Mouse (Mus musculus): ENCODE measurements around the gene Armc9. TPM values are rescaled to one million over a fixed set of nuclear protein-coding genes. Genes with fewer than 3 reads are reported as not detected.

The Armc9 gene
- total RNA-seq, 2 experiments from 2014 or later: 2.0 to 2.1 TPM

DNA sequence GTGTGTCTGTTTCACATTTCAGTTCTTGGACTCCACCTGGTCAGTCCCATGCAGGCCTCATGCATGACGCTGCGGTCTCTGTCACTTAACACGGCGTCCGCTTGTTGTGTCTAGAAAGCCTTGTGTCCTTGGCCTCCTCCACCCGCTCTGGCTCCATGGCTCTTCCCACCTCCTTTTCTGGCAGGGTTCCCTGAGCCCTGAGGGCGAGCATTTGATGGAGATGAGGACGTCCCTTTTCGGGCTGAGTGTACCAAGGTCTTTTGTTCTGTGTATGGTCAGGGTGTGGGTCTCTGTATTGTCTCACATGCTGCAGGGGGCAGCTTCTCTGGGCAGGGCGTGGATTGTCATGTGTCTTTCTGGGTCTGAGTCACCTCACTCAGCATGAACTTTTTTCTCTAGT is 81.9 kb downstream of the Armc9 start:
- no peak for DNase-seq
- no peak overlapping the region for H3K4me3 ChIP-seq
- H3K27ac ChIP-seq: no peak overlapping the region
- intact Hi-C loops (cut with DNase I): no loop called here
- TF ChIP-seq CTCF (IDR thresholded peaks at IDR 0.05): no peak

DNA sequence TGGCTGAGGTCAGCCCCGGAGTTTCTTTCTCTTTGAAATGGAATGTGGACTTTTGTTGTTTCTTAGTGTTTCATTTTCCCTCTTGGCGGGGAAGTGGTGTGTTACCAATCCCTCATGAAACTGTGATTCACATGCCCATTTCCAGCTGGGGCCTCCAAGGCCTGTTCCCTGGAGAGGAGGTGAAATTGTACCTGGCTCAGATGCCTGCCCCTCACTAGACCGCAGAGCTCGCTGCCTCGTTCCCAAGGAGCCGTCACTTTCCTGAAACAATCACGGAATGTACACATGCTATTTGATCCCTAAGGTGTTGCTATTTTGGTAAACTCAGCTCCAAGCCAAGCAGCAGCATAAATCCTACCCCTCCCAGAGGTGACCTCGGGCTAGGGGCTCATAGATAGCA is 84.4 kb downstream of the Armc9 start:
- no peak overlapping the region for H3K27ac ChIP-seq
- no peak for DNase-seq
- TF ChIP-seq CTCF (IDR thresholded peaks at IDR 0.05): no peak
- intact Hi-C loops (cut with DNase I): no loop called here
- H3K4me3 ChIP-seq: no peak overlapping the region

DNA sequence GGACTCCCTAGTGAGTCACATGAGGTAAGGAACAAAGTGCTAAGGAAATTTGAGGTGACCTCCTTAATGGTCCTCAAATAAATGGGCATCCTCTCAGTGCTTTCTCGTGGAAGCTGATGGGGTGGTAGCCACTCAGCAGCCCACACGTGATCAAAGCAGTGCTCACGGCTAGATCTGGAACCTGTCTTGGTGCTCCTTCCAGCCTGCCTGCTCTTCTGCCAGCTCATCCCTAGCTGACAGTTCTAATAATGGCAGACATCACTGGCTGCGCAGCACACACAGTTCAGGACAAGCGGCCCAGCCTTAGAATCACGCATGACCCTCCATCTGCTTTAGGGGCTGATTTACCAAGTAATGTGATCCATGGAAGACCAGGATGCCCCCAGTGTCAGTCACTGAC is 85.3 kb downstream of the Armc9 start:
- no peak for DNase-seq
- intact Hi-C loops (cut with DNase I): no loop called here

DNA sequence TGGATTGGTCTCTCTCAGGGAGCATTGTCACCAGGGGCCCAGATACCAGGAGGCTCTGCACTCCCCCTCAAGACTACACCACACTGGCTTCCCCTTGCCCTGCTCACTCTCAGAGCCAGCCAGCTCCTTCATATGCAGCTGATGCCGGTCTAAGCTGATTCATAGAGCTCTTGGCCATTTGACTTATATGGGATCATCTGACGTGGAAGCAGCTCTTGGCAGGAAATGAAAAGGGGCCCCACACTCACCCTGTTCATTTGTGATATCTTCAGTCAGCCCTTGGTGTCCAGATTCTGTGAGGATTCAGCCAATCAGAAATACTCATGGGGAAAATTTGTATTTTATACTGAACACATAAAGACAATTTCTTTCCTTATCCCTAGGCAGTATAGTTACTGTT is 86.4 kb downstream of the Armc9 start:
- intact Hi-C loops (cut with DNase I): no loop called here
- no peak for DNase-seq
- no peak overlapping the region for H3K4me3 ChIP-seq
- TF ChIP-seq CTCF (IDR thresholded peaks at IDR 0.05): no peak
- H3K27ac ChIP-seq: no peak overlapping the region

More for the DNA sequence above, 85.3 kb downstream of the Armc9 start:
- Histone ChIP-seq H3K27ac (no peak overlapping the region), H3K4me3 (no peak overlapping the region)
- TF ChIP-seq CTCF (IDR thresholded peaks at IDR 0.05): no peak

DNA sequence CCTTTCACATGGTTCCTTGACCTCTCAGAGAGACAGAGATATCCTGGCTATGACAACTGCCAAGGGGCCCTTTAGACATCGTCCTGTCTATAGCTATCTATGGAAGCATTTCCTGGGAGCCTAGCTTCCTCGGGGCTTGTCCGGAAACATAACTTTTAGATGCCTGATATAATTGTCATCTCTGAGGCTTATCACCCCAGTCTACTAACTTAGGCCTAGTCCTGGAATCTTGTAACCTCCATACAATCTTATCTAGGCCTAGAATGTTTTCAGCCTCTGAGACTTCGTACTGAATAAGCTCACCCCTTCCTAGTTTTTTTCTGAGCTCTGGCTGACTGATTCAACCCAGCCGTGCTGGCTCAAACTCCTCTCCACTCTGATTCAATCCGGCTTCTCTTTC is 88.9 kb downstream of the Armc9 start:
- Histone ChIP-seq H3K4me3 (no peak overlapping the region), H3K27ac (no peak overlapping the region)
- DNase-seq: no peak
- TF ChIP-seq CTCF (IDR thresholded peaks at IDR 0.05): no peak
- intact Hi-C loops (cut with DNase I): no loop called here

DNA sequence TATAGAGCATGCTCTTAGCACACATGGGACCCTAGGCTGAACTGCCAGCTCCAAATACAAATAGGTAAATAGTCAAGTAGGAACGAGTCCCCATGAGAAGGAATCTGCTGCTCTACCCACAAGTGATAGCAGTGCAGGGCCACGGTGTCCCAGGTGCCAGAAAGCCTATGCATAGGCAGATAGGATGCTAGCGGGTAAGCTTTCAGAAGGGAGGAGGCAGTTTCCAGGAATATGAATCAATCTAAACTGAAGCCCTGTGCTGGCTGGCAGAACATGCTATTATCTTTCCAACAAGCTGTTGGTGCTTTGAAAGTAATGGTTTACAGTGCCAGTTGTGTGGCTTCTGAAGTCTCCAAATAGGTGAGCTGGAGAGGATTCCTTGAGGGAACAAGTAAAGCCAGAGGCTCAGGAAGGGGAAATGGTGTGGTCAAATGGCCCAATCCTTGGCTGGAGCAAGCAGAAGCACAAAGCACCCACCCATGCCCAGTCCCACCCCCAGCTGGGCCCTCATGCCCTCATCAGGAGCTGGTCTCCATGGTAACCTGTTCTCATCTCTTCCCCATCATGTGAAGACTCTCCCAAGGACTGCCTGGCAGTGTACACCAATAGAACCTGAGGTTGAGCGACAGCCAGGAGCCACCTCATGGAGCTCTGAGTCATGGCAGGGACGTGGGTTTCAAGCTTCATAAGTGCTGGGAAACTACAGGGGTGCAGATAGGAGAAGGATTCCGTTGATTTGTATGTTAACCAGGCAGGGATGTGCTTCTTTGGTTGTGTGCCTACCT is 90.9 kb downstream of the Armc9 start:
- Histone ChIP-seq H3K4me3 (no peak overlapping the region), H3K27ac (no peak overlapping the region)
- DNase-seq: no peak
- no peak for TF ChIP-seq CTCF (IDR thresholded peaks at IDR 0.05)
- intact Hi-C loops (cut with DNase I): no loop called here

DNA sequence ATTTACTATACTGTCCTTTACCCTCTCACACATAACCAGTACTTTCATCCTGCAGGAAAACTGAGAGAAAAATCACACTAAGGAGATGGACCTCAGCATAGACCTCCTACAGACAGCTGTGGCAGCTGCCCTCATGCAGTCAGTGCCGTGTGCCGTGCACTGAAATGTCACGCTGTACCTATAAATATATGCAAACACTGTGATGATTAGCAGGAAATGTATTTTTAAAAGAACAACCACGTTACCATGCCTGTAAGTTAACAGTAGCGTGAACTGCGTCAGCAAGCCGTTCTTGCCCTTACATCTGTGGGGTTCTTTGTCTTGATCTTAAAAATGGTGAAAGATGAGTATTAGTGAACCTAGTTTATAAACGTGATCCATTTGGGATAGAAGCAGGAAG is 98.8 kb downstream of the Armc9 start:
- TF ChIP-seq CTCF (IDR thresholded peaks at IDR 0.05): no peak
- Histone ChIP-seq H3K27ac (no peak overlapping the region), H3K4me3 (no peak overlapping the region)
- intact Hi-C loops (cut with DNase I): no loop called here
- DNase-seq: no peak

DNA sequence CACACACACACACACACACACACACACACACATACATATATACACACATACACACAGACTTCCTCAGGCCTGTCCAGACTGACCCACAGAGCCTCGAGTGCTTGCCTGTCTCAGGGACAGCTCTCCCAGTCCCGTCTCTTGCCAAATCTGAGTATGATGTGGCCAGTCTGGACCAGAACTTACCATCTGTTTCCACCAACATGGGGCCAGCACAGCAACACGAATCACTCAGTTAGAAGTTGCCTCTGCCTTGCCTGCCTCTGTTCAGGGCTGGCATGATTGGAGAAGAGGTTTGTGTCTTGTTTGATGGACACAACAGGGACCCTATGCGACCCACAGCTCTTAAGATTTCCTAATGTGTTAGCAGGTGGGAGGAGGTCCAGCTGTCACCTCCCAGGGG is 101.7 kb downstream of the Armc9 start:
- Histone ChIP-seq H3K27ac (no peak overlapping the region), H3K4me3 (no peak overlapping the region)
- TF ChIP-seq CTCF (IDR thresholded peaks at IDR 0.05): no peak
- no peak for DNase-seq
- intact Hi-C loops (cut with DNase I): no loop called here

DNA sequence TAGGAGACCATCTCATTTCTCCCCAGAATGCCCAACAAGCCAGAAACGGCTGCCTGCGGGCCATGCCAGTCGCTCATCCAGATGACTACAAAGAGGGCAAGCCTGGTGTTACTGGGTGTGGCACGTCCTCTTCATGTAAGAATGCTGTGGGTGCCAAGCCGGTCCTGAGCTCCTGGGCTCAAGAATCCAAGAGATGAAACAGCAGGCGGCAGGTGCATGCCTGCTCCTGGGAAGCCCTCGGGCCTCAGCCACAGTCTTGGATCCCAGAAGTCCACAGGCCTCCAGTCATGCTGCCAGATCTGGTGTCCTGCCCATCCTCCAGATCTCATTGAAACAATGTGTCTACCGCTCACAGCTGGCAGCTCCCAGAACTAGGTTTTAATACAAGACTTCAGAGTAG is 102.6 kb downstream of the Armc9 start:
- intact Hi-C loops (cut with DNase I): no loop called here

DNA sequence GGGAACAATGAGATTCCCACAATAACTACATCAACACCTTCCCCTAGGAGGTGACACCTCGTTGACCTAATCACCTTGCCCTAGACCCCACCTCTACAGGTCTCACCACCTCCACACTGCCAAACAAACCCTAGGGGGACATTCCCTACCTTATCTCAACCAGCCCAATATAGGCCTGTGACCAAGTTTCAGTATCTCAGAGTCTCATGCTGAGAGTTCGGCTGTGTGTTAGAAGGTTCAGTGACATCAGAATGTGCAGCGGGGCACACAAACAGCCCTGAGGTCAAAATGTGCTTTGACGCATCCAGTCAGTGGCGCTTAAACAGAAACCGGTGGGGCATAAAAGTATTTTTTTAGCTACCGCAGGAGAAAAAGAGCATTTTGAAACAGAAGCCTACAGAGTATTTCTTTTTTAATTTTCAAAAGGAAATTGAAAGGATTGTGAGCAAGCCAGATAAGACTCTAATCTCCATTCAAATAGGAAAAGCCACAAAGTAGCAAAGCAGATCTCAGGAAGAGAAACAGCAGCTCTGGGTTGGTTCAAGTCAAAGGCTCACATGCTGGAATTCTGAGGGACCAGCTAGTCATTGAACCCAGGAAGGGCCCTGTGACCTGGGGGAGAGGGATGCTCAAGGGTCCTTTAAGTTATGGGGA is 103.7 kb downstream of the Armc9 start:
- no peak for DNase-seq
- intact Hi-C loops (cut with DNase I): no loop called here
- Histone ChIP-seq H3K4me3 (no peak overlapping the region), H3K27ac (no peak overlapping the region)
- no peak for TF ChIP-seq CTCF (IDR thresholded peaks at IDR 0.05)

More for the DNA sequence above, 102.6 kb downstream of the Armc9 start:
- no peak overlapping the region for H3K27ac ChIP-seq
- TF ChIP-seq CTCF (IDR thresholded peaks at IDR 0.05): no peak
- no peak for DNase-seq
- no peak overlapping the region for H3K4me3 ChIP-seq

DNA sequence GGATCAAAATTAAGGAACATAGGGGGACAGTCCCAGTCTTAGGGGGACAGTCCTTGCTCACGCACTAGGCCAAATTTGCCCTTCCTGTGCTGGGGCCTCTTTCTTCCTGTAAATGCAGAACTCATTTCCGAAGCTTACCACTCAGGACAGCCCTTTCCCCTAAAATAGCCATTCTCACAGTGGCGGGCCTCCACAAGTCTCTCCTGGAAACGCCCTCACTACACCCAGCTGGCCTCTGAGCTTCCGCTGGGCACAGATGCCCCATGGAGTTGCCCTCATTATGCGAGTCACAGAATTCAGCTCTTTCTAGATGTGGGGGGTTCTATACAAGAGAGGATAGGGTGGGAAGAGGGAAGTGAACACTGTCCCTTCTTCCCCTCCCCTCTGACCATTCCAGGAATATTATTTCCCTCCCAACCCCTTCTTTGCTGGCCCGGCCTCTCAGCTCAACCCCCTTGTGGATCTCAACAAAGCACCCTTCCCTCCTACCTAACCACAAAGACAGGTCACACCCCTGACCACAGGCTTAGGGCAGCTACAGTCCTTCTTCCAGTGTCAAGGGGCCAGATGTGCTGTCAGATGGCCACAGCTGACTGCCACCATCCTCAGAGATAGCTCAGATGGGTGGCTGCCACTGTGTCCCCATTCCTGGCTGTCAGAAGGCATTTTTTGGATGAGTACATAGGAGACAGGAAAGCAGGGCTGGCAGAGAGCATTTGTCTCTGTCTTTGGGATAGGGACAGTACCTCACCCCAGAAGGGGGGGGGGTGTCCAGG is 109.2 kb downstream of the Armc9 start:
- no peak for DNase-seq
- intact Hi-C loops (cut with DNase I): no loop called here
- no peak overlapping the region for H3K27ac ChIP-seq
- TF ChIP-seq CTCF (IDR thresholded peaks at IDR 0.05): no peak
- H3K4me3 ChIP-seq: no peak overlapping the region

DNA sequence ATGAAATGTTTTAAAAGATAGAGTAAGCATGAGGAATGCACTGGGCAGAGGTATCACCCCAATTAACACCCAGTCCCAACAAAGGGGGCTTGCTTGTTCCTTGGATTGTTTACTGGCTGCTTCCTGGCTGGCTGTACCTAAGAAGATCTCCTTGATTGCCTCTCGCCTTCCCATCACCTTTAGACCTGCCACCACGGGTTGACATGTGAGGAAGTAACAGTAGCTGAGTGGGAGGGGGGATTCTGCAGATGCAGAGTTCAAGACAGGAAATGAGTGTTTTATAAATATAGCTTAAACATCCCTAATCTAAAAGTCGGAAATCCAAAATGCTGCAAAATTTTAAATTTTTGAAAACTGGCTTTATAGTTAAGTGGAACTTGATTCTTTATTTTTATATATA is 110.5 kb downstream of the Armc9 start:
- Histone ChIP-seq H3K27ac (no peak overlapping the region), H3K4me3 (no peak overlapping the region)
- DNase-seq: no peak
- intact Hi-C loops (cut with DNase I): no loop called here
- no peak for TF ChIP-seq CTCF (IDR thresholded peaks at IDR 0.05)

DNA sequence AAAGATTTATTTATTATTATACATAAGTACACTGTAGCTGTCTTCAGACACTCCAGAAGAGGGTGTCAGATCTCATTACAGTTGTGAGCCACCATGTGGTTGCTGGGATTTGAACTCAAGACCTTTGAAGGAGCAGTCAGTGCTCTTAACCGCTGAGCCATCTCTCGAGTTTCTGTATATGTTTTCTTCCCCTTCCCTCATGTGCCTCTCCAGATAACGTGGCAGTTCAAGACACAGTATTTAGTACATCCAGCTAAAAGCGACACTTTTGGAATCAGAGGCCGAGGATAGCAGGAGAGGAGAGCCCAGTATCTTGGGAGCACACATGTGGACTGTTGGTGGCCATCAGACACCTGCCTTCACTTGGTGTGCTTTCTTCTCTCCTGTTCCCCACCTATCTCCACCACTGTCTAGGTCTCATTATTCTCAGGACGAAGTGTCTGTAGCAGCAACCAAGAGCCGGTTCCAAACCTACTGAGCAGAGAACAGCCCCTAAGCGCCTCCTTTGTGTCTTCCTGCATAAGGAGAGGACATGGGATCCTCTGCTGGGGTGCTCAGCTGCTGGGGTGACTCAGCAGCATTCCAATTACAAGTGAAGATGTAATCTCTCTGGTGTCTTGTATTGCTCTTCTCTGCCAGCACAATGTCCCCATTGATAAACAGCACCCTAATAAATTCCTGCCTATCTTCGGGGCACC is 114.1 kb downstream of the Armc9 start:
- DNase-seq: no peak
- no peak for TF ChIP-seq CTCF (IDR thresholded peaks at IDR 0.05)
- H3K27ac ChIP-seq: no peak overlapping the region

More for the DNA sequence above, 114.1 kb downstream of the Armc9 start:
- intact Hi-C loops (cut with DNase I): no loop called here
- no peak overlapping the region for H3K4me3 ChIP-seq
